Mouse (Mus musculus) adrenal gland, postnatal 14 days (tissue): ENCODE results near the gene Ikzf5. TPM values are rescaled to one million over a fixed set of nuclear protein-coding genes. Genes with fewer than 3 reads are reported as not detected.

Source experiments
- DNase-seq: peaks from one replicate; pipeline ENCODE4 v3.0.0; 2021; ENCODE audit warnings: mixed read lengths
- total RNA-seq: library from RNA; stranded (reverse); gene quantifications from 2 replicates; pipeline ENCODE4 v1.2.3, GENCODE M21; 2021

Ikzf5 gene
- total RNA-seq, 1 experiment from 2014 or later = 29.8 TPM

DNA sequence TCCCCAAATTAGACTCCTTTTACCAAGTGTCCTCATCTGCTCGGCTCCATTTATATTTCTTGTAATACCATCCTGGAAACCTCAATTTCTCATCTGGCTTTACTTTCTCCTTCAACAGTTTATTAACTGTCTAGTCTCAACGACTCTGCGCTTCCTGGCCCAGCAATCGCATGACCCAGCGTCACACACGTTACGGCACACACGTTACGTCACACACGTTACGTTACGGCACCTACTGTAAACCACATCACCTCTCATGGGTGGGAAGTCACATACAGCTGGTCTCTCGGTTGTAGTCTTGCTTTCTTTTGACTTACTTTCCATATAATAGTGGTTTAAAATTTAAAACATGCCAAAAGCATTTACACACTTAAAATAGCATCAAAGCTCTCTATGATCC lies 54.2 kb downstream of the Ikzf5 start:
- no peak for DNase-seq

DNA sequence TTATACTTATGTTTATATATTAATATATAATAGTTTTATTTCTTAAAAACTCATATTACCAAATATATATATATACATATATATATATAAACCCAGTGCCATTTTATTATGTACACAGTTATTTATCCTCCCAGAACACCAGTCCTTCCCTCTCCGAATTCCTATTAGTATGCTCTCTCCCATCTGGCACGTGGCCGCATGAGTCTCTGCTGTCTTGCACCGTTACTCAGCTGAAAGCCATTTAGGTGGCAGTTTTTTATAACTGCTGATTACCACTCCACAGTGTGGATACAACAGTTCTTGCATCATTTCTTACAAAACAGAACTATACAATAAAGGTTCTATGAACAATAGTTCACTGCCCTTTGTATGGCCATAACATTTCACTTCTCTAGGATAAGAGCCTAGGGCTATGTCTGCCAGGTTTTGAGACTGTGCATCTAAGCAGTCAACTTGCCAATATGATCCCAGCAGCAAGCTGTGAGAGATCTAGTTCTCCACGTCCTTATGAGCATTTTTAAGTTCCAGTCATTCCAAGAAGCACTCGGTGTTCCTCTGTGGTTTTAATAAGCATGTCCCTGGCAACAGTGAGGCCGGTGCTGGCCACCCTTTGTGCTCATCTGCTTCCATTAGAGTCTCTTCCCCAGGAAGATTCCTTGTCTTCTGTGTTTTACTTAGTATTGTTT lies 64.3 kb downstream of the Ikzf5 start:
- DNase-seq = no peak

Other genes starting within 250 kb of the Ikzf5 start
- not detected in 2 replicates for gene 5430419D17Rik, start 236.1 kb downstream of the Ikzf5 start, total RNA-seq
- not detected in 2 replicates for gene Cuzd1, start 88.2 kb downstream of the Ikzf5 start, total RNA-seq
- gene Fam24b, start 81.0 kb downstream of the Ikzf5 start, total RNA-seq = not detected in 2 replicates
- not detected in 2 replicates for gene Fam24a, start 76.7 kb downstream of the Ikzf5 start, total RNA-seq
- 19.9 and 23.1 TPM in 2 replicates for gene 2310057M21Rik, start 47.8 kb downstream of the Ikzf5 start, total RNA-seq
- 37.2 and 39.6 TPM in 2 replicates for gene Pstk, start 39.4 kb downstream of the Ikzf5 start, total RNA-seq
- 253 and 297 TPM in 2 replicates for gene Acadsb, start 80 bp upstream of the Ikzf5 start, total RNA-seq
- not detected in 2 replicates for gene Hmx3, start 132.3 kb upstream of the Ikzf5 start, total RNA-seq
- gene Hmx2, start 138.3 kb upstream of the Ikzf5 start, total RNA-seq = not detected in 2 replicates
- 71.9 and 81.9 TPM in 2 replicates for gene Bub3, start 149.7 kb upstream of the Ikzf5 start, total RNA-seq